Mouse (Mus musculus) brain, embryonic 14.5 days (tissue): ENCODE measurements at regions not wholly inside any gene's neighbourhood (a gene's known extent, or its start where the extent isn't known, plus 50 kb on each side); places are given as distances from the start of the nearest gene placed in this dataset.

Experiments
- CTCF ChIP-seq: fragments of 200-500 bp; IDR thresholded peaks from 2 replicates; pipeline ENCODE4 v1.5.1; 2012; ENCODE audit warnings: inconsistent platforms, mild to moderate bottlenecking, moderate library complexity, borderline replicate concordance; ENCODE audit not compliant: insufficient read depth, insufficient read length; ENCODE audit errors: extremely low read depth
- POLR2A ChIP-seq: fragments of 200-500 bp; IDR thresholded peaks from 2 replicates; pipeline ENCODE4 v1.6.1; 2012; ENCODE audit warnings: mild to moderate bottlenecking, inconsistent platforms, borderline replicate concordance; ENCODE audit not compliant: poor library complexity, insufficient read depth, insufficient read length, severe bottlenecking; ENCODE audit errors: extremely low read depth

DNA sequence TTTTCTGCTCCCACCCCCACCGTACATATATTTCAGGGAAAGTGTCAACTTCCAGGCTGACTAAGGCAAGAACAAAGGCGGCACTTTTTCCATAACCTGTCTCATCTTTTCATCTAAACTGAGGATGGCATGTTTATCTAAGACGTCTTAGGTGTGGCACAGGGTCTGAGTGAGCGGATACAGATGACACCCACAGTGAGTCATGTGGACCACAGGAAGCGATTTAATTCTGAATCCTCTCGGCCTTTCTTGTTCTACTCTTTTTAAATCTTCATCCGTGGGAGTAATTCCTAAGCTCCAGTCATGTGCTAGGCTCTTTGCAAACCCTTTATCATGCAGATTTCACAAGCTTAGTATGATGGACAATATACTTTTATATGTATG lies 171.9 kb upstream of the Slc24a2 start:
- TF ChIP-seq CTCF (no peak), POLR2A (no peak)
